Mouse (Mus musculus): ENCODE results near the gene Zfp60. TPM values are rescaled to one million over a fixed set of nuclear protein-coding genes. Genes with fewer than 3 reads are reported as not detected.

The Zfp60 gene
- polyA plus RNA-seq, 1 experiment: 2.0 TPM

- Histone ChIP-seq H3K36me3 (ENCODE audit: control insufficient read depth, insufficient read depth) (no peaks in the 10 kb centered on the region), H3K4me3 (no peak overlapping the region), H3K27me3 (ENCODE audit: control insufficient read depth, insufficient read depth, insufficient read length) (no peaks in the 10 kb centered on the region), H3K79me2 (ENCODE audit: control insufficient read depth, insufficient read depth) (no peaks in the 10 kb centered on the region), H3ac (ENCODE audit: control insufficient read depth, insufficient read length) (no peak overlapping the region), H3K4me2 (ENCODE audit: low read depth) (peak overlapping the region; percentile 97)
- TF ChIP-seq TCF3 (IDR thresholded peaks at IDR 0.05; ENCODE audit: insufficient read length, low read depth) (no peak), POLR2A (IDR thresholded peaks at IDR 0.05; ENCODE audit: insufficient read length, low read depth) (no peak), TCF12 (IDR thresholded peaks at IDR 0.05; ENCODE audit: insufficient read depth, poor library complexity, severe bottlenecking) (no peak), POLR2AphosphoS2 (IDR thresholded peaks at IDR 0.05; ENCODE audit: insufficient read length, low read depth) (no peak), USF1 (IDR thresholded peaks at IDR 0.05; ENCODE audit: low read depth) (no peak), REST (IDR thresholded peaks at IDR 0.05; ENCODE audit: insufficient read depth, insufficient read length) (no peak), MYOG (IDR thresholded peaks at IDR 0.05; ENCODE audit: control insufficient read depth in 1 of 3, insufficient read depth in 1 of 3, insufficient read length in 2 of 3, low read depth in 2 of 3) (no peak), CEBPB (IDR thresholded peaks at IDR 0.05; ENCODE audit: insufficient read depth, poor library complexity, severe bottlenecking) (no peak), MYOD1 (IDR thresholded peaks at IDR 0.05; ENCODE audit: control insufficient read depth in 1 of 3, insufficient read length in 2 of 3, low read depth in 2 of 3) (no peak), SRF (IDR thresholded peaks at IDR 0.05; ENCODE audit: control insufficient read depth, insufficient read length, low read depth) (no peak), MAX (IDR thresholded peaks at IDR 0.05; ENCODE audit: low read depth) (no peak), E2F4 (IDR thresholded peaks at IDR 0.05; ENCODE audit: insufficient read depth) (no peak)
These were observed 43.4 kb upstream of the Zfp60 start for GRCm38 (mm10) chr7:27687836-27688235.

- H3K4me3 ChIP-seq: peak overlapping the region; percentile 43
- H3K27me3 ChIP-seq (ENCODE audit: control insufficient read depth, insufficient read depth, insufficient read length): no peaks in the 10 kb centered on the region
- TF ChIP-seq CEBPB (IDR thresholded peaks at IDR 0.05; ENCODE audit: insufficient read depth, poor library complexity, severe bottlenecking): no peak
- no peak for TF ChIP-seq SRF (IDR thresholded peaks at IDR 0.05; ENCODE audit: control insufficient read depth, insufficient read length, low read depth)
- no peaks in the 10 kb centered on the region for H3K36me3 ChIP-seq (ENCODE audit: control insufficient read depth, insufficient read depth)
- H3K79me2 ChIP-seq (ENCODE audit: control insufficient read depth, insufficient read depth): no peaks in the 10 kb centered on the region
- H3K4me2 ChIP-seq (ENCODE audit: low read depth): peak overlapping the region; percentile 97
- H3ac ChIP-seq (ENCODE audit: control insufficient read depth, insufficient read length): no peak overlapping the region
These were observed 42.9 kb upstream of the Zfp60 start for GRCm38 (mm10) chr7:27688246-27688788.

GRCm38 (mm10) chr7:27688815-27689612 lies 42.2 kb upstream of the Zfp60 start, which contains the start of gene Zfp607b:
Zfp607b (plus strand) TSS chr7:27689340.
- no peaks in the 10 kb centered on the region for H3K79me2 ChIP-seq (ENCODE audit: control insufficient read depth, insufficient read depth)
- no peak within 1 kb of the TSS for H3ac ChIP-seq (ENCODE audit: control insufficient read depth, insufficient read length)
- H3K4me3 ChIP-seq: peak within 1 kb of the TSS; percentile 43
- no peaks in the 10 kb centered on the region for H3K36me3 ChIP-seq (ENCODE audit: control insufficient read depth, insufficient read depth)
- H3K27me3 ChIP-seq (ENCODE audit: control insufficient read depth, insufficient read depth, insufficient read length): no peaks in the 10 kb centered on the region
- TF ChIP-seq CEBPB (IDR thresholded peaks at IDR 0.05; ENCODE audit: insufficient read depth, poor library complexity, severe bottlenecking) (no peak), USF1 (IDR thresholded peaks at IDR 0.05; ENCODE audit: low read depth) (peak; percentile 71), MYOG (IDR thresholded peaks at IDR 0.05; ENCODE audit: control insufficient read depth in 1 of 3, insufficient read depth in 1 of 3, insufficient read length in 2 of 3, low read depth in 2 of 3) (peak in 2 of 3 experiments; percentile 24 to 63), MYOD1 (IDR thresholded peaks at IDR 0.05; ENCODE audit: control insufficient read depth in 1 of 3, insufficient read length in 2 of 3, low read depth in 2 of 3) (peak in 2 of 3 experiments; percentile 55 to 59), POLR2AphosphoS2 (IDR thresholded peaks at IDR 0.05; ENCODE audit: insufficient read length, low read depth) (peak; percentile 76), TCF12 (IDR thresholded peaks at IDR 0.05; ENCODE audit: insufficient read depth, poor library complexity, severe bottlenecking) (no peak), POLR2A (IDR thresholded peaks at IDR 0.05; ENCODE audit: insufficient read length, low read depth) (peak; percentile 71)
- H3K4me2 ChIP-seq (ENCODE audit: low read depth): peak within 1 kb of the TSS; percentile 97

- Histone ChIP-seq H3K27me3 (ENCODE audit: control insufficient read depth, insufficient read depth, insufficient read length) (no peaks in the 10 kb centered on the region), H3K36me3 (ENCODE audit: control insufficient read depth, insufficient read depth) (no peaks in the 10 kb centered on the region), H3ac (ENCODE audit: control insufficient read depth, insufficient read length) (no peak overlapping the region), H3K79me2 (ENCODE audit: control insufficient read depth, insufficient read depth) (no peaks in the 10 kb centered on the region), H3K4me2 (ENCODE audit: low read depth) (no peak overlapping the region), H3K4me3 (no peak overlapping the region)
- TF ChIP-seq TCF3 (IDR thresholded peaks at IDR 0.05; ENCODE audit: insufficient read length, low read depth) (no peak), E2F4 (IDR thresholded peaks at IDR 0.05; ENCODE audit: insufficient read depth) (no peak)
These were observed 40.1 kb upstream of the Zfp60 start for GRCm38 (mm10) chr7:27691076-27691475.

GRCm38 (mm10) chr7:27696711-27697110 lies 34.5 kb upstream of the Zfp60 start:
- no peak overlapping the region for H3K4me3 ChIP-seq
- TF ChIP-seq POLR2A (IDR thresholded peaks at IDR 0.05; ENCODE audit: insufficient read length, low read depth) (no peak), MAX (IDR thresholded peaks at IDR 0.05; ENCODE audit: low read depth) (no peak), POLR2AphosphoS2 (IDR thresholded peaks at IDR 0.05; ENCODE audit: insufficient read length, low read depth) (no peak), E2F4 (IDR thresholded peaks at IDR 0.05; ENCODE audit: insufficient read depth) (no peak), USF1 (IDR thresholded peaks at IDR 0.05; ENCODE audit: low read depth) (no peak), TCF12 (IDR thresholded peaks at IDR 0.05; ENCODE audit: insufficient read depth, poor library complexity, severe bottlenecking) (no peak), MYOD1 (IDR thresholded peaks at IDR 0.05; ENCODE audit: control insufficient read depth in 1 of 3, insufficient read length in 2 of 3, low read depth in 2 of 3) (no peak), SRF (IDR thresholded peaks at IDR 0.05; ENCODE audit: control insufficient read depth, insufficient read length, low read depth) (no peak), CEBPB (IDR thresholded peaks at IDR 0.05; ENCODE audit: insufficient read depth, poor library complexity, severe bottlenecking) (no peak), MYOG (IDR thresholded peaks at IDR 0.05; ENCODE audit: control insufficient read depth in 1 of 3, insufficient read depth in 1 of 3, insufficient read length in 2 of 3, low read depth in 2 of 3) (no peak), TCF3 (IDR thresholded peaks at IDR 0.05; ENCODE audit: insufficient read length, low read depth) (no peak), REST (IDR thresholded peaks at IDR 0.05; ENCODE audit: insufficient read depth, insufficient read length) (no peak)
- H3K36me3 ChIP-seq (ENCODE audit: control insufficient read depth, insufficient read depth): no peaks in the 10 kb centered on the region
- H3ac ChIP-seq (ENCODE audit: control insufficient read depth, insufficient read length): no peak overlapping the region
- no peaks in the 10 kb centered on the region for H3K79me2 ChIP-seq (ENCODE audit: control insufficient read depth, insufficient read depth)
- no peak overlapping the region for H3K4me2 ChIP-seq (ENCODE audit: low read depth)
- H3K27me3 ChIP-seq (ENCODE audit: control insufficient read depth, insufficient read depth, insufficient read length): no peaks in the 10 kb centered on the region

All from myocyte (in vitro differentiated cells).